Mouse (Mus musculus): Measurements from ENCODE around the gene Slbp. TPM values are rescaled to one million over a fixed set of nuclear protein-coding genes. Genes with fewer than 3 reads are reported as not detected.

The Slbp gene
- 255 and 317 TPM in 2 replicates for polyA plus RNA-seq (2016; fragmentation: Nextera tagmentation; extraction: Ambion mirVana)

- WGBS, result under 1% methylated on average over 82 of the region's 82 CpGs
- no peaks in the 10 kb centered on the region for H3K9me3 ChIP-seq
- H3K27ac ChIP-seq, result peak within 1 kb of the TSS; percentile 99
- H3K36me3 ChIP-seq, result peaks cover 60% of the 10 kb centered on the region
- H3K4me3 ChIP-seq, result peak within 1 kb of the TSS; percentile 74
- H3K4me1 ChIP-seq (replicated peaks), result peaks cover 49% of the 10 kb centered on the region
- DNase-seq (ENCODE audit: low spot score), result peak; percentile 98
- H3K27me3 ChIP-seq (ENCODE audit: insufficient read depth, poor library complexity, severe bottlenecking), result no peaks in the 10 kb centered on the region
Observed at GRCm38 (mm10) chr5:33651921-33652782, at the start of gene Slbp. Gene Slbp, minus strand, starts transcription at chr5:33652574.

GRCm38 (mm10) chr5:33701832-33702231 lies 49.5 kb upstream of the Slbp start:
- Histone ChIP-seq H3K4me1 (replicated peaks) (peaks cover 99% of the 10 kb centered on the region), H3K9me3 (no peaks in the 10 kb centered on the region), H3K27me3 (ENCODE audit: insufficient read depth, poor library complexity, severe bottlenecking) (peaks cover 86% of the 10 kb centered on the region), H3K36me3 (no peaks in the 10 kb centered on the region), H3K27ac (peak overlapping the region; percentile 95), H3K4me3 (no peak overlapping the region)
- WGBS, result 89% methylated on average over 11 of the region's 11 CpGs
- DNase-seq (ENCODE audit: low spot score), result no peak

GRCm38 (mm10) chr5:33700010-33700409 lies 47.6 kb upstream of the Slbp start:
- peaks cover 99% of the 10 kb centered on the region for H3K4me1 ChIP-seq (replicated peaks)
- no peaks in the 10 kb centered on the region for H3K9me3 ChIP-seq
- H3K27me3 ChIP-seq (ENCODE audit: insufficient read depth, poor library complexity, severe bottlenecking), result peaks cover 91% of the 10 kb centered on the region
- H3K27ac ChIP-seq, result peak overlapping the region; percentile 95
- no peaks in the 10 kb centered on the region for H3K36me3 ChIP-seq
- H3K4me3 ChIP-seq, result 0 out of 2 replicates have a peak overlapping the region, but pooled peaks have one; percentile 2
- WGBS, result 48% methylated on average over 13 of the region's 13 CpGs
- DNase-seq (ENCODE audit: low spot score), result no peak

- Histone ChIP-seq H3K36me3 (no peaks in the 10 kb centered on the region), H3K4me1 (replicated peaks) (peaks cover 99% of the 10 kb centered on the region), H3K27ac (peak overlapping the region; percentile 95), H3K4me3 (0 out of 2 replicates have a peak overlapping the region, but pooled peaks have one; percentile 11), H3K27me3 (ENCODE audit: insufficient read depth, poor library complexity, severe bottlenecking) (peaks cover 94% of the 10 kb centered on the region), H3K9me3 (no peaks in the 10 kb centered on the region)
- DNase-seq (ENCODE audit: low spot score), result no peak
- 83% methylated on average over 5 of the region's 5 CpGs for WGBS
Observed at GRCm38 (mm10) chr5:33698669-33699068, 46.3 kb upstream of the Slbp start.

- Histone ChIP-seq H3K9me3 (no peaks in the 10 kb centered on the region), H3K36me3 (no peaks in the 10 kb centered on the region), H3K27ac (peak overlapping the region; percentile 95), H3K27me3 (ENCODE audit: insufficient read depth, poor library complexity, severe bottlenecking) (peaks cover 97% of the 10 kb centered on the region), H3K4me1 (replicated peaks) (peaks cover 97% of the 10 kb centered on the region), H3K4me3 (0 out of 2 replicates have a peak overlapping the region, but pooled peaks have one; percentile 11)
- WGBS, result 18% methylated on average over 13 of the region's 13 CpGs
- no peak for DNase-seq (ENCODE audit: low spot score)
Observed at GRCm38 (mm10) chr5:33697947-33698512, 45.7 kb upstream of the Slbp start.

GRCm38 (mm10) chr5:33697534-33697933 lies 45.2 kb upstream of the Slbp start:
- Histone ChIP-seq H3K4me1 (replicated peaks) (peaks cover 97% of the 10 kb centered on the region), H3K4me3 (0 out of 2 replicates have a peak overlapping the region, but pooled peaks have one; percentile 11), H3K9me3 (no peaks in the 10 kb centered on the region), H3K36me3 (no peaks in the 10 kb centered on the region), H3K27ac (peak overlapping the region; percentile 95), H3K27me3 (ENCODE audit: insufficient read depth, poor library complexity, severe bottlenecking) (peaks cover 97% of the 10 kb centered on the region)
- no peak for DNase-seq (ENCODE audit: low spot score)
- WGBS, result 18% methylated on average over 1 of the region's 1 CpGs

GRCm38 (mm10) chr5:33696430-33696829 lies 44.1 kb upstream of the Slbp start:
- 50% methylated on average over 5 of the region's 5 CpGs for WGBS
- Histone ChIP-seq H3K4me1 (replicated peaks) (peaks cover 95% of the 10 kb centered on the region), H3K27me3 (ENCODE audit: insufficient read depth, poor library complexity, severe bottlenecking) (peaks cover 97% of the 10 kb centered on the region)

GRCm38 (mm10) chr5:33695718-33696121 lies 43.3 kb upstream of the Slbp start:
- no peak for DNase-seq (ENCODE audit: low spot score)
- peaks cover 97% of the 10 kb centered on the region for H3K27me3 ChIP-seq (ENCODE audit: insufficient read depth, poor library complexity, severe bottlenecking)

More at GRCm38 (mm10) chr5:33696430-33696829, 44.1 kb upstream of the Slbp start:
- no peak for DNase-seq (ENCODE audit: low spot score)
- Histone ChIP-seq H3K27ac (peak overlapping the region; percentile 95), H3K36me3 (no peaks in the 10 kb centered on the region), H3K9me3 (no peaks in the 10 kb centered on the region), H3K4me3 (peak overlapping the region; percentile 54; the same call in 1 of the 2 replicates)

GRCm38 (mm10) chr5:33694848-33695717 lies 42.7 kb upstream of the Slbp start:
- peak; percentile 86 for DNase-seq (ENCODE audit: low spot score)
- WGBS, result 2% methylated on average over 71 of the region's 71 CpGs
- H3K4me1 ChIP-seq (replicated peaks), result peaks cover 92% of the 10 kb centered on the region
- H3K27me3 ChIP-seq (ENCODE audit: insufficient read depth, poor library complexity, severe bottlenecking), result peaks cover 97% of the 10 kb centered on the region
- H3K27ac ChIP-seq, result peak overlapping the region; percentile 95
- no peaks in the 10 kb centered on the region for H3K9me3 ChIP-seq
- H3K4me3 ChIP-seq, result peak overlapping the region; percentile 54
- no peaks in the 10 kb centered on the region for H3K36me3 ChIP-seq

More at GRCm38 (mm10) chr5:33695718-33696121, 43.3 kb upstream of the Slbp start:
- peak overlapping the region; percentile 95 for H3K27ac ChIP-seq
- peaks cover 92% of the 10 kb centered on the region for H3K4me1 ChIP-seq (replicated peaks)
- WGBS, result 2% methylated on average over 24 of the region's 24 CpGs
- no peaks in the 10 kb centered on the region for H3K36me3 ChIP-seq
- H3K9me3 ChIP-seq, result no peaks in the 10 kb centered on the region
- H3K4me3 ChIP-seq, result peak overlapping the region; percentile 54

- Histone ChIP-seq H3K27ac (peak overlapping the region; percentile 95), H3K4me1 (replicated peaks) (peaks cover 92% of the 10 kb centered on the region), H3K4me3 (peak overlapping the region; percentile 54), H3K36me3 (no peaks in the 10 kb centered on the region), H3K27me3 (ENCODE audit: insufficient read depth, poor library complexity, severe bottlenecking) (peaks cover 97% of the 10 kb centered on the region), H3K9me3 (no peaks in the 10 kb centered on the region)
- no peak for DNase-seq (ENCODE audit: low spot score)
- WGBS, result 32% methylated on average over 9 of the region's 9 CpGs
Observed at GRCm38 (mm10) chr5:33694461-33694847, 42.1 kb upstream of the Slbp start.

- DNase-seq (ENCODE audit: low spot score), result peak; percentile 55
- Histone ChIP-seq H3K36me3 (no peaks in the 10 kb centered on the region), H3K9me3 (no peaks in the 10 kb centered on the region), H3K4me1 (replicated peaks) (peaks cover 88% of the 10 kb centered on the region), H3K27me3 (ENCODE audit: insufficient read depth, poor library complexity, severe bottlenecking) (peaks cover 97% of the 10 kb centered on the region), H3K27ac (peak overlapping the region; percentile 89), H3K4me3 (peak overlapping the region; percentile 35)
- 3% methylated on average over 24 of the region's 24 CpGs for WGBS
Observed at GRCm38 (mm10) chr5:33692393-33692792, 40.0 kb upstream of the Slbp start.
